Mouse (Mus musculus): Measurements from ENCODE around the gene Lig3. TPM values are rescaled to one million over a fixed set of nuclear protein-coding genes. Genes with fewer than 3 reads are reported as not detected.

Lig3 gene
- polyA plus RNA-seq, 1 experiment from 2014 or later = 49.9 TPM

- H3K4me1 ChIP-seq = peaks cover 22% of the 10 kb centered on the region
- no peak for ATAC-seq (ENCODE audit: low FRiP score)
- no peaks in the 10 kb centered on the region for H3K27me3 ChIP-seq
- no peak overlapping the region for H3K4me3 ChIP-seq
- no peak overlapping the region for H3K27ac ChIP-seq
- no peak overlapping the region for H3K9ac ChIP-seq
- WGBS = 82% methylated on average over 10 of the region's 10 CpGs
- no peak overlapping the region for H3K4me2 ChIP-seq (replicated peaks)
- H3K36me3 ChIP-seq = no peaks in the 10 kb centered on the region
- H3K9me3 ChIP-seq (replicated peaks) = no peaks in the 10 kb centered on the region
These were observed 71.6 kb downstream of the Lig3 start for GRCm38 (mm10) chr11:82852540-82852939.

GRCm38 (mm10) chr11:82852958-82853357, 72.0 kb downstream of the Lig3 start:
- no peaks in the 10 kb centered on the region for H3K9me3 ChIP-seq (replicated peaks)
- ATAC-seq (ENCODE audit: low FRiP score) = no peak

More at GRCm38 (mm10) chr11:82852958-82853357, 72.0 kb downstream of the Lig3 start:
- H3K9ac ChIP-seq = no peak overlapping the region
- no peak overlapping the region for H3K4me3 ChIP-seq
- no peaks in the 10 kb centered on the region for H3K36me3 ChIP-seq
- H3K27ac ChIP-seq = no peak overlapping the region
- H3K4me2 ChIP-seq (replicated peaks) = no peak overlapping the region
- WGBS = 88% methylated on average over 7 of the region's 7 CpGs
- H3K4me1 ChIP-seq = peaks cover 22% of the 10 kb centered on the region
- no peaks in the 10 kb centered on the region for H3K27me3 ChIP-seq

Other genes with a start within 250 kb of the Lig3 start
- 0.19 and 0.57 TPM in 2 replicates for gene Cct6b, start 16.8 kb upstream of the Lig3 start, polyA plus RNA-seq (2016; fragmentation: Nextera tagmentation; extraction: Ambion mirVana)
- 35.0 and 36.5 TPM in 2 replicates for gene Zfp830, start 16.8 kb upstream of the Lig3 start, polyA plus RNA-seq (2016; fragmentation: Nextera tagmentation; extraction: Ambion mirVana)
- gene Rffl, start 90.1 kb downstream of the Lig3 start, polyA plus RNA-seq (2016; fragmentation: Nextera tagmentation; extraction: Ambion mirVana) = 8.9 and 9.6 TPM in 2 replicates
- gene Rad51d, start 109.5 kb downstream of the Lig3 start, polyA plus RNA-seq (2016; fragmentation: Nextera tagmentation; extraction: Ambion mirVana) = 10.9 and 12.6 TPM in 2 replicates
- gene Fndc8, start 111.0 kb downstream of the Lig3 start, polyA plus RNA-seq (2016; fragmentation: Nextera tagmentation; extraction: Ambion mirVana) = 0.65 and 0.68 TPM in 2 replicates
- 32.1 and 32.7 TPM in 2 replicates for gene Nle1, start 127.3 kb downstream of the Lig3 start, polyA plus RNA-seq (2016; fragmentation: Nextera tagmentation; extraction: Ambion mirVana)
- 1.4 and 4.1 TPM in 2 replicates for gene Unc45b, start 129.4 kb downstream of the Lig3 start, polyA plus RNA-seq (2016; fragmentation: Nextera tagmentation; extraction: Ambion mirVana)
- 1.1 and 1.3 TPM in 2 replicates for gene Slfn5, start 170.2 kb downstream of the Lig3 start, polyA plus RNA-seq (2016; fragmentation: Nextera tagmentation; extraction: Ambion mirVana)
- gene Slfn9, start 210.7 kb downstream of the Lig3 start, polyA plus RNA-seq (2016; fragmentation: Nextera tagmentation; extraction: Ambion mirVana) = 10.1 and 10.9 TPM in 2 replicates
- 0.34 and 0.53 TPM in 2 replicates for gene Slfn8, start 239.7 kb downstream of the Lig3 start, polyA plus RNA-seq (2016; fragmentation: Nextera tagmentation; extraction: Ambion mirVana)